Mouse (Mus musculus) left cerebral cortex, postnatal 10 days (tissue): ENCODE results near the gene Syna. TPM values are rescaled to one million over a fixed set of nuclear protein-coding genes. Genes with fewer than 3 reads are reported as not detected.

Experiments used
- DNase-seq, 2 experiments: peaks; one replicate each; pipeline ENCODE4 v3.0.0; 2021 to 2022; ENCODE audit warnings: low spot score in 2 of 2, mixed read lengths in 1 of 2; ENCODE audit errors: extremely low spot score in 1 of 2
- intact Hi-C: fragments of 180-260 bp; cut with DNase I; formaldehyde crosslinking; loops from one replicate; pipeline ENCODE4 v1.15.1; 2025
- total RNA-seq, 2 experiments: library from RNA; stranded (reverse); gene quantifications; 2 replicates each; pipeline ENCODE4 v1.2.3; 2021

Gene Syna
- total RNA-seq, 2 experiments from 2014 or later: 0.17 TPM; not detected in 1

GRCm38 (mm10) chr5:134571730-134572507 lies 11.9 kb upstream of the Syna start:
- DNase-seq: peak in 1 of 2 experiments; percentile 35
- intact Hi-C loops: no loop called here

- DNase-seq: no peak
- intact Hi-C loops: no loop called here
These were observed 9.1 kb upstream of the Syna start for GRCm38 (mm10) chr5:134568964-134569491.

GRCm38 (mm10) chr5:134568030-134568429 lies 8.1 kb upstream of the Syna start:
- no peak for DNase-seq
- intact Hi-C loops: no loop called here

- no peak for DNase-seq
- intact Hi-C loops: no loop called here
These were observed 7.5 kb upstream of the Syna start for GRCm38 (mm10) chr5:134567445-134567844.

GRCm38 (mm10) chr5:134565696-134566095 lies 5.7 kb upstream of the Syna start:
- no peak for DNase-seq
- intact Hi-C loops: no loop called here

- intact Hi-C loops: no loop called here
- DNase-seq: no peak
These were observed 4.3 kb upstream of the Syna start for GRCm38 (mm10) chr5:134564272-134564671.

- intact Hi-C loops: no loop called here
- DNase-seq: no peak
These were observed 640 bp upstream of the Syna start for GRCm38 (mm10) chr5:134560450-134561171.

GRCm38 (mm10) chr5:134555463-134556164 lies 4.4 kb downstream of the Syna start:
- intact Hi-C loops: no loop called here
- DNase-seq: peak; percentile 84 to 94

GRCm38 (mm10) chr5:134553951-134554546 lies 5.9 kb downstream of the Syna start:
- intact Hi-C loops: no loop called here
- no peak for DNase-seq

- intact Hi-C loops: no loop called here
- peak; percentile 98 to 99 for DNase-seq
These were observed 7.6 kb downstream of the Syna start, which contains the start of gene Clip2 for GRCm38 (mm10) chr5:134552110-134552972. Gene Clip2 (minus strand): TSS chr5:134552434.

- peak in 1 of 2 experiments; percentile 77 for DNase-seq
- intact Hi-C loops: no loop called here
These were observed 8.5 kb downstream of the Syna start for GRCm38 (mm10) chr5:134551233-134552109.

- intact Hi-C loops: no loop called here
- DNase-seq: no peak
These were observed 9.1 kb downstream of the Syna start for GRCm38 (mm10) chr5:134550836-134551232.

GRCm38 (mm10) chr5:134549640-134550168 lies 10.3 kb downstream of the Syna start:
- intact Hi-C loops: no loop called here
- DNase-seq: no peak

- DNase-seq: no peak
- intact Hi-C loops: no loop called here
These were observed 11.7 kb downstream of the Syna start for GRCm38 (mm10) chr5:134548306-134548705.

GRCm38 (mm10) chr5:134546790-134547189 lies 13.2 kb downstream of the Syna start:
- intact Hi-C loops: no loop called here
- no peak for DNase-seq

GRCm38 (mm10) chr5:134545242-134545629 lies 14.7 kb downstream of the Syna start:
- intact Hi-C loops: no loop called here
- DNase-seq: no peak
